Mouse (Mus musculus): ENCODE data around the gene Tmprss6. TPM values are rescaled to one million over a fixed set of nuclear protein-coding genes. Genes with fewer than 3 reads are reported as not detected.

Gene Tmprss6
- 0.93 and 1.1 TPM in 2 replicates for polyA plus RNA-seq (2021; fragmentation: Nextera tagmentation)
- long read RNA-seq, experiment 1, partial matches to known transcripts: 15 of 15 reads
- long read RNA-seq, experiment 1, other reads (novel, unspliced or antisense): 0 of 15 reads
- long read RNA-seq, experiment 2, partial matches to known transcripts: 1 of 1 reads
- long read RNA-seq, experiment 2, other reads (novel, unspliced or antisense): 0 of 1 reads

GRCm38 (mm10) chr15:78468379-78468937 lies at the start of gene Tmprss6:
Tmprss6 (minus strand) TSS chr15:78468634.

GRCm38 (mm10) chr15:78494968-78495406 lies 26.6 kb upstream of the Tmprss6 start, which contains the start of gene Il2rb:
Il2rb (minus strand) TSS chr15:78495271.

GRCm38 (mm10) chr15:78428391-78429138 lies 39.9 kb downstream of the Tmprss6 start, which contains the start of gene Kctd17:
Kctd17 (plus strand) TSS chr15:78428564.

GRCm38 (mm10) chr15:78406293-78406934 lies 62.0 kb downstream of the Tmprss6 start, which contains the start of gene Mpst:
Mpst (plus strand) TSS chr15:78406416.

GRCm38 (mm10) chr15:78405517-78406211 lies 62.8 kb downstream of the Tmprss6 start, which contains the start of gene Tst:
Tst (minus strand) TSS chr15:78405907.

GRCm38 (mm10) chr15:78395478-78395962 lies 72.9 kb downstream of the Tmprss6 start, which contains the start of gene Tex33:
Tex33 (minus strand) TSS chr15:78395912.

Other genes with a start within 250 kb of the Tmprss6 start
- 1.5 and 2.0 TPM in 2 replicates for gene Ncf4, start 223.8 kb downstream of the Tmprss6 start, polyA plus RNA-seq (2021; fragmentation: Nextera tagmentation)
- 0.21 and 0.48 TPM in 2 replicates for gene Csf2rb2, start 162.9 kb downstream of the Tmprss6 start, polyA plus RNA-seq (2021; fragmentation: Nextera tagmentation)
- 0.68 and 0.89 TPM in 2 replicates for gene Csf2rb, start 142.9 kb downstream of the Tmprss6 start, polyA plus RNA-seq (2021; fragmentation: Nextera tagmentation)
- not detected in 2 replicates for gene Tex33, start 72.7 kb downstream of the Tmprss6 start, polyA plus RNA-seq (2021; fragmentation: Nextera tagmentation)
- 97.1 and 101 TPM in 2 replicates for gene Tst, start 62.7 kb downstream of the Tmprss6 start, polyA plus RNA-seq (2021; fragmentation: Nextera tagmentation)
- gene Mpst, start 62.2 kb downstream of the Tmprss6 start, polyA plus RNA-seq (2021; fragmentation: Nextera tagmentation): 3.3 and 4.3 TPM in 2 replicates
- 34.9 and 167 TPM in 2 replicates for gene Kctd17, start 40.1 kb downstream of the Tmprss6 start, polyA plus RNA-seq (2021; fragmentation: Nextera tagmentation)
- 0.05 and 0.06 TPM in 2 replicates for gene Il2rb, start 26.6 kb upstream of the Tmprss6 start, polyA plus RNA-seq (2021; fragmentation: Nextera tagmentation)
- gene C1qtnf6, start 62.8 kb upstream of the Tmprss6 start, polyA plus RNA-seq (2021; fragmentation: Nextera tagmentation): 0.23 and 0.33 TPM in 2 replicates
- 4.5 and 6.0 TPM in 2 replicates for gene Sstr3, start 76.1 kb upstream of the Tmprss6 start, polyA plus RNA-seq (2021; fragmentation: Nextera tagmentation)
- 5.5 and 9.9 TPM in 2 replicates for gene Rac2, start 104.1 kb upstream of the Tmprss6 start, polyA plus RNA-seq (2021; fragmentation: Nextera tagmentation)
- 3.1 and 3.8 TPM in 2 replicates for gene Cyth4, start 128.4 kb upstream of the Tmprss6 start, polyA plus RNA-seq (2021; fragmentation: Nextera tagmentation)

Data from left cerebral cortex, adult 6 months (tissue).